9 mouse cellular contexts compared by ENCODE assay signal in genomic region chr17:88505275-88505723, GRCm38 (mm10). TPM values are rescaled to one million over a fixed set of nuclear protein-coding genes. Genes with fewer than 3 reads are reported as not detected.
DNase-seq lines count a peak whose midpoint lies in the region; ATAC-seq and TF ChIP-seq lines count a peak whose summit lies in the region.
"Had no signal": no experiment of that assay in that cellular context is flagged by ENCODE, and none has a peak within 500 bp of the region (broad histone marks: within the 10 kb centered on the region; RNA-seq: fewer than 3 reads in every experiment).

No protein-coding gene starts in this region.

- WGBS in heart, postnatal 0 days = 37% methylated on average over 10 of the region's 10 CpGs
- WGBS in heart, embryonic 11.5 days (ENCODE audit: insufficient replicate concordance) = 45% methylated on average over 10 of the region's 10 CpGs
- WGBS in forebrain, embryonic 14.5 days = 24% methylated on average over 10 of the region's 10 CpGs
- WGBS in limb, embryonic 10.5 days = 53% methylated on average over 10 of the region's 10 CpGs

- ATAC-seq in heart, postnatal 0 days (ENCODE audit: insufficient read depth, low read depth) = peak; percentile 30; the same call in 1 of the 2 replicates
- ATAC-seq in heart, embryonic 11.5 days (replicated peaks; ENCODE audit: insufficient number of reproducible peaks, low FRiP score, low TSS enrichment) = no peak
- ATAC-seq in forebrain, embryonic 14.5 days = peak; percentile 76

- no peaks in the 10 kb centered on the region for H3K9me3 ChIP-seq in heart, postnatal 0 days (replicated peaks; ENCODE audit: control insufficient read depth, low read length)
- H3K9me3 ChIP-seq in heart, embryonic 11.5 days (replicated peaks; ENCODE audit: control insufficient read depth, low read length) = no peaks in the 10 kb centered on the region
- no peaks in the 10 kb centered on the region for H3K9me3 ChIP-seq in forebrain, embryonic 14.5 days (replicated peaks; ENCODE audit: control insufficient read depth, low read length)
- no peaks in the 10 kb centered on the region for H3K9me3 ChIP-seq in limb, embryonic 10.5 days (replicated peaks)

- H3K27me3 ChIP-seq in heart, postnatal 0 days (ENCODE audit: control insufficient read depth, insufficient read depth, low read length) = no peaks in the 10 kb centered on the region
- no peaks in the 10 kb centered on the region for H3K27me3 ChIP-seq in heart, embryonic 11.5 days (ENCODE audit: control insufficient read depth, insufficient read depth, low read length)
- H3K27me3 ChIP-seq in forebrain, embryonic 14.5 days (replicated peaks; ENCODE audit: control insufficient read depth, insufficient read depth, low read length) = no peaks in the 10 kb centered on the region
- no peaks in the 10 kb centered on the region for H3K27me3 ChIP-seq in limb, embryonic 10.5 days (ENCODE audit: low read depth, poor library complexity, severe bottlenecking)

- no peak overlapping the region for H3K4me3 ChIP-seq in heart, postnatal 0 days (ENCODE audit: low read depth, low read length)
- H3K4me3 ChIP-seq in heart, embryonic 11.5 days (ENCODE audit: low read depth, low read length) = no peak overlapping the region
- no peak overlapping the region for H3K4me3 ChIP-seq in forebrain, embryonic 14.5 days (ENCODE audit: low read depth, low read length)
- H3K4me3 ChIP-seq in limb, embryonic 10.5 days = no peak overlapping the region
- H3K4me3 ChIP-seq: gastrocnemius, adult 2 months had no signal

- DNase-seq in heart, postnatal 0 days (ENCODE audit: low spot score) = no peak
- DNase-seq in brain, adult 2 months (ENCODE audit: low read depth, low spot score) = peak; percentile 97
- peak; percentile 67 for DNase-seq in forebrain, embryonic 14.5 days (ENCODE audit: low spot score)
- peak; percentile 30 for DNase-seq in limb, embryonic 10.5 days (ENCODE audit: low spot score)
- DNase-seq in natural killer cell, adult 2 months (ENCODE audit: low spot score in 2 of 2) = no peak
- DNase-seq in ovary, postnatal 14 days (ENCODE audit: low spot score) = no peak
- no peak for DNase-seq in spleen, postnatal 10 days (ENCODE audit: low spot score in 2 of 2)
- DNase-seq: gastrocnemius, adult 2 months had no signal

- TF ChIP-seq EP300 in heart, postnatal 0 days (IDR thresholded peaks at IDR 0.05; ENCODE audit: low read depth) = no peak

- H3K4me2 ChIP-seq in heart, postnatal 0 days (ENCODE audit: low read depth, low read length) = no peak overlapping the region
- H3K4me2 ChIP-seq in heart, embryonic 11.5 days = no peak overlapping the region
- no peak overlapping the region for H3K4me2 ChIP-seq in forebrain, embryonic 14.5 days (ENCODE audit: low read length)

- no peak overlapping the region for H3K9ac ChIP-seq in heart, postnatal 0 days (replicated peaks; ENCODE audit: low read depth, low read length)
- H3K9ac ChIP-seq in heart, embryonic 11.5 days (ENCODE audit: low read depth, low read length) = no peak overlapping the region
- no peak overlapping the region for H3K9ac ChIP-seq in forebrain, embryonic 14.5 days (ENCODE audit: low read length)

- H3K36me3 ChIP-seq in heart, postnatal 0 days (replicated peaks; ENCODE audit: control insufficient read depth, insufficient read depth, low read length) = no peaks in the 10 kb centered on the region
- H3K36me3 ChIP-seq in heart, embryonic 11.5 days (ENCODE audit: control insufficient read depth, insufficient read depth, low read length) = no peaks in the 10 kb centered on the region
- H3K36me3 ChIP-seq in forebrain, embryonic 14.5 days (ENCODE audit: control insufficient read depth, insufficient read depth, low read length) = no peaks in the 10 kb centered on the region
- no peaks in the 10 kb centered on the region for H3K36me3 ChIP-seq in limb, embryonic 10.5 days

- H3K4me1 ChIP-seq in heart, postnatal 0 days (ENCODE audit: control insufficient read depth, insufficient read depth) = no peaks in the 10 kb centered on the region
- peaks cover 10% of the 10 kb centered on the region; the same call in 1 of the 2 replicates for H3K4me1 ChIP-seq in heart, embryonic 11.5 days (ENCODE audit: control insufficient read depth, insufficient read depth, low read length)
- H3K4me1 ChIP-seq in forebrain, embryonic 14.5 days (ENCODE audit: control insufficient read depth, insufficient read depth, low read length) = peaks cover 11% of the 10 kb centered on the region
- H3K4me1 ChIP-seq in limb, embryonic 10.5 days = peaks cover 21% of the 10 kb centered on the region

- TF ChIP-seq CTCF in heart, postnatal 0 days (IDR thresholded peaks at IDR 0.05; ENCODE audit: low read depth) = no peak

- no peak overlapping the region for H3K27ac ChIP-seq in heart, postnatal 0 days (ENCODE audit: low read depth)
- H3K27ac ChIP-seq in heart, embryonic 11.5 days (ENCODE audit: low read depth, low read length) = no peak overlapping the region
- no peak overlapping the region for H3K27ac ChIP-seq in forebrain, embryonic 14.5 days (ENCODE audit: low read depth, low read length)
- H3K27ac ChIP-seq in limb, embryonic 10.5 days = peak overlapping the region; percentile 42; the same call in 1 of the 2 replicates
- H3K27ac ChIP-seq: gastrocnemius, adult 2 months had no signal

RNA-seq across cellular contexts. Expression of gene Ppp1r21, which starts 24.6 kb away (rescaled TPM):
- total RNA-seq in heart, postnatal 0 days (2014; rRNA removed; ENCODE audit: low replicate concordance) = 5.9 and 10.9 TPM in 2 replicates
- polyA plus RNA-seq in heart, postnatal 0 days (2015; fragmentation: Nextera tagmentation; extraction: Ambion mirVana) = 5.8 and 6.6 TPM in 2 replicates
- 15.9 and 16.8 TPM in 2 replicates for polyA plus RNA-seq in heart, embryonic 11.5 days (2014; fragmentation: Nextera tagmentation; extraction: Ambion mirVana)
- 33.3 and 34.7 TPM in 2 replicates for polyA plus RNA-seq in forebrain, embryonic 14.5 days (2014; fragmentation: Nextera tagmentation; extraction: Ambion mirVana)
- 14.2 and 15.9 TPM in 2 replicates for polyA plus RNA-seq in limb, embryonic 10.5 days (2016; fragmentation: Nextera tagmentation; extraction: Ambion mirVana)

Comparison
In these comparisons a context has a peak if more than half of its experiments do, and no peak if none do; other contexts are left out.
1. DNase-seq: peak in brain, adult 2 months (single experiment), forebrain, embryonic 14.5 days (single experiment) and limb, embryonic 10.5 days (single experiment); none in heart, postnatal 0 days (single experiment), natural killer cell, adult 2 months (0 of 2), ovary, postnatal 14 days (single experiment) and spleen, postnatal 10 days (0 of 2).